Mouse (Mus musculus) thymus, postnatal 10 days (tissue): Measurements from ENCODE around the gene Cd93.
A peak's percentile ranks its signal among the peaks of the same experiment; 100 is the strongest.

Source experiments
- DNase-seq, 2 experiments: peaks; one replicate each; pipeline ENCODE4 v3.0.0; 2021; ENCODE audit warnings: low spot score in 2 of 2

Cd93 gene

GRCm38 (mm10) chr2:148402227-148402626, 41.1 kb downstream of the Cd93 start:
- no peak for DNase-seq

DNA sequence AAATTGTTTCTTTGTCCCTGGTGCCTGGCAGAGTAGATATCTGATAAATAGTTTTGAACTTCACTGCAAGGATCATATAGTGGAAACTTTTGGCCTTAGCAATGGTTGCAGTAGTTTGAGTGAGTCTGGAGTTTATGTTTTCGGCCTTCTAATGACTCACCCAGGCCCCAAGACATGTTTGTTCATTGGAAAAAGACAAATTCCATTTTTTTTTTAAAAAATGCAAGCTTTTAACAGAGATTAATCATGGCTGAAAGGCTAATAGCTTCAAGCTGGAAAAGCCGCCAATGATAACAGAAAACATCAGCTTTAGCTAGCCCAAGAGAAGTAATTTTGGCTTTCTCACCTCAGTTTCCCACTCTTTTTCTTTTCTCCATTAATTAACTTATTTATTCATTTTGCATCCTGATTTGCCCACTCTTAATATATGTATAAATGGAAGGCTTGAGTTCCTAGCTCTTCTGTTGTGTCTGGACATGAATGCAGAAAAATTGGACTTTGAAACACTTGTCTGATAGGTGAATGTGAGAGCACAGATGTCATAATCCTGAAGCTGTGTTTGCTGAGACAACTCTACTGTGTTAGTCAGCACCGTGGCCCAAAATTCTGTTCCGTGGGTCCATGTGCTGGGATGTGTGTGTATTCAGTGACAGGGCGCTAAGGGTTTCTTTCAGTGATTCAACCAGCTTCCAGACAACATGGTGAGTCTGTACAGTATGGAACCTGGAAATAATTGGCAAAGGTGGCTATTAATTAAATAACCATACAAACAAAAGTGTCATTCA, 44.3 kb downstream of the Cd93 start:
- no peak for DNase-seq

GRCm38 (mm10) chr2:148397784-148398100, 45.6 kb downstream of the Cd93 start:
- no peak for DNase-seq

- DNase-seq: no peak
Measured at GRCm38 (mm10) chr2:148397015-148397783, 46.2 kb downstream of the Cd93 start.

- no peak for DNase-seq
Measured at GRCm38 (mm10) chr2:148396209-148396608, 47.2 kb downstream of the Cd93 start.

DNA sequence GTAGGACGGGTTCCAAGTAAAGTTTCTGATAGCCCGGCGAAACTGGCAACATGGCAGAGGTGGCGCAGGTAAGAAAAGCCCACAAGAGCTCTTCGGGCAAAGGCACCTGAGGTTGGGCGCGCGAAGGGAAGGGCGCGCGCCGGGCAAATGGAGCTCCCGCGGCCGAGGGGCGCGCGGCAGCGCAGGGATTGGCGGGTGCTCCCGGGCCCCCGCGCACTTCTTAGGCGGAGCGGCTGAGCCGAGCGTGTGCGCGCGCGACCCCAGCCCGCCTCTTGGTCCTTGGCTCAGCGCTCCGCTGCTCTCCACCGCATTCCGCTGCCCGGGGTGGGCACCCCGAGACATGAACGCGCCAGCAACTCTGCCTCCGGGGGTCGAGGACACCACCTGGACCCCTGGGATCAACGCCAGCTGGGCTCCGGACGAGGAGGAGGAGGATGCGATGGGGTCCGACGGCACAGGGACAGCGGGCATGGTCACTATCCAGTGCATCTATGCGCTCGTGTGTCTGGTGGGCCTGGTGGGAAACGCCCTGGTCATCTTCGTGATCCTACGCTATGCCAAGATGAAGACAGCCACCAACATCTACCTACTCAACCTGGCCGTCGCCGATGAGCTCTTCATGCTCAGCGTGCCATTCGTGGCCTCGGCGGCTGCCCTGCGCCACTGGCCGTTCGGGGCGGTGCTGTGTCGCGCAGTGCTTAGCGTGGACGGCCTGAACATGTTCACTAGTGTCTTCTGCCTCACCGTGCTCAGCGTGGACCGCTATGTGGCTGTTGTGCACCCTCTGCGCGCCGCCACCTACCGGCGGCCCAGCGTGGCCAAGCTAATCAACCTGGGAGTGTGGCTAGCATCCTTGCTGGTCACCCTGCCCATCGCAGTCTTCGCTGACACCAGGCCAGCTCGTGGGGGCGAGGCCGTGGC, 48.0 kb downstream of the Cd93 start, which contains the start of gene Sstr4:
Gene Sstr4, plus strand, starts transcription at position 214 of the 921 bp plus-strand sequence.
- DNase-seq: peak in 1 of 2 experiments; percentile 22

DNA sequence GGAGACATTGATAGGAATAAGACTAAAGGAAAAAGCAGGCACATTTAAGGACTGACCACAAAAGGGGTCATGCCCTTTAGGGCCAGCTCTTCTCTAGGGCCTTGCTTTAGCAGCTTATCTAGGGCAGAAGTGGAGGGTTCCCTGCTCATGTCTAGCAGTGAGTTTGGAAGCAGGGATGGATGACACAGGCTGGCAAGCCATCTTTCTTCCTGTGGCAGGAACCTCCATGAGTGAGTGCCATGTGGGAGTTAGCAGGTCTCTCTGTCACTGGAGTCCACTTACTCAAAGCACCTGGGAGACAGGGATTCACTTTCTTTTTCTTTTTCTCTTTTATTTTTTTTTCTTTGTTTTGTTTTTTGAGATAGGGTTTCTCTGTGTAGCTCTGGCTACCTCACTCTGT, 49.5 kb downstream of the Cd93 start:
- no peak for DNase-seq

- DNase-seq: no peak
Measured at GRCm38 (mm10) chr2:148393149-148393548, 50.2 kb downstream of the Cd93 start.

DNA sequence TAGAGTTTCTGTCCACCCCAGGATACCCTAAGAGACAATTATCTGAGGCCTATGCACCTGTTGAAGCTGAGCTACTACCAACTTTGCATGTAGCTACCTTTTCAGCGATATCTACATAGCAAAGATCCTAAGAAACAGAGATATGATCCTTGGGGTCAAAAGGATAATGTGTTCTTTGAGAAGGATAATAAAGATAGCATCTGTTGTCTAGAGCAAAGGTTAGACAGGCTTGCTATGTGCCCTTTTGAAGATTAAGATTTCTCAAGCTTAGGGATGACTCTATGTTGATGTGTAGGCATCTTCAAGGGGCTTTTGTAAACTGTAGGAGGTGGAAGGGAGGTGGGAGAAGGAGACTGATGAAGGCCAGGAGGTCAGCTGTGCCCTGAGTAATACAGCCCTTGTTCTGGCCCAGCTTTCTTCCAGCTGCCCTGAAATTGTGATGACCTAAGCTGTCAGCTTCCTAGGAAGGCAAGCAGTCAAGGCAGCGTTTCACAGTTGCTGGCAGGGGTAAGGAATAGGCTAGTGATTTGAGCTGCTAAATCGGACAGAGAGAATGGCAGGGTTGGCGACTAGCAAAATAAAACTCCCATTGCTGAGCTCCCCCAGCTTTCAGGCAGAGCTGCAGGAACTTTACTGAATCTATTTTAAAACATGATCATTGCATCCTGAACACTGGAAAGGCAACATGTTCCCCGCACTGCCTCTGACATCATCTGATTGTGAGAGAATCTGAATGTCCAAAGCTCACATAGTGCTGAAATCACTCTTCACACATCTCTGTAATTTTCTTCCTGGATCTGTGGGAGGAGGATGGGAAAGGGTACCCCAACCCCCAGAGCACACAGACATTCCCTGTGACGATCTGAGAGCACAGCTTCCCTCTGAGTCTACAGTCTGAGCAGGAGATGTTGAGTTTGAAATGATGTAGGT, 55.4 kb downstream of the Cd93 start:
- DNase-seq: no peak

- no peak for DNase-seq
Measured at GRCm38 (mm10) chr2:148386927-148387326, 56.4 kb downstream of the Cd93 start.
